Mouse (Mus musculus) erythroblast, adult 5-6 weeks (primary cell): ENCODE results near the gene Dtx3. TPM values are rescaled to one million over a fixed set of nuclear protein-coding genes. Genes with fewer than 3 reads are reported as not detected.
A peak's percentile ranks its signal among the peaks of the same experiment; 100 is the strongest.
"Not testable (repeated sequence)": the region's sequence is repeated elsewhere in the genome, so short reads cannot be mapped to it uniquely, and the experiment has no call there.

Source experiments
- ATAC-seq: replicated peaks from 2 replicates; pipeline ENCODE4 v1.8.0; 2016; ENCODE audit warnings: moderate number of reproducible peaks, mild to moderate bottlenecking, moderate TSS enrichment, inconsistent platforms; ENCODE audit not compliant: poor library complexity, low FRiP score, severe bottlenecking
- total RNA-seq, 2 experiments: library from RNA; stranded (forward) in 1 of 2; stranded (reverse) in 1 of 2; fragments of 150-400 nt in 1 of 2; fragments of 200-764, 138-1000 nt in 1 of 2; gene quantifications; 2 replicates each; pipeline versions ENCODE4 v1.2.3 to v1.2.4; 2015 to 2017; ENCODE audit warnings: low replicate concordance in 2 of 2

Dtx3 gene
- total RNA-seq, 2 experiments from 2014 or later, result 9.4 to 10.4 TPM

DNA sequence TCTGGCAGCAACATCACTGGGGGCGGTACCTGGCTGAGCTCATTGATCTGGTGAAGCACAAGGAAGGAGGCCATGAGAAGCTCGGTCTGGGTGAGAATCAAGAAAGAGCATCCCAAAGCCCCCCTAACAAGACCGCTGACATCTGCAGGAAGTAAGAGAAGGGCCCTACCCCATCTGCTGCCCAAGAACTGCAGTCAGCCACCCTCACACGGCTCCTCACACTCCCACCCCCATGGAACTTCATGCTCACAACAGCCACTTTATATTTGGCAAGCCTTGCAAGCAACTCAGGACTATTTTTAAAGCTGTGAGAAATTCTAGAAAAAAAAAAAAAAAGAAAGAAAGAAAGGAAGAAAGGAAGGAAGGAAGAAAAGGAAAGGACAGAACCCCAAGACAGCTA is 13.4 kb upstream of the Dtx3 start:
- ATAC-seq, result no peak

DNA sequence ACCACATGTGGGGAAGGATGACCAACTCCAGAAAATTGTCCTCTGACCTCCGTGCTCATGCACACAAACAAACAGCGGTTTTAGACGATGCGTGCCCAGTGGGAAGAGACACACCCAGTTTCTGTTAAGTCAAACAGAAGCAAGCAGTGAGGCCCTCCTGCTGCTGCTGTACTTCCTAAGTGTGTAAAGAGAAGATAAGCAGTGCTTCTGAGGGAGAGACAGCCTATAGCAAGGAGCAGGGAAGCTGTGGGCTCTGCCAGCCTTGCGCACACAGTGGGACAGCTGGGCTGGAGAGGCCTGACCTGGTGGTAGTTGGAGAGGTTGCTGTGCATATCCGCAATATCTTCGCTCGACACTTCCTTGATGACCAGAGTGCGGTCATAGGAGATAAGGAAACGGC is 9.8 kb upstream of the Dtx3 start:
- peak; percentile 89 for ATAC-seq

- ATAC-seq, result no peak
These were observed 9.1 kb upstream of the Dtx3 start for GRCm38 (mm10) chr10:127204589-127204988.

DNA sequence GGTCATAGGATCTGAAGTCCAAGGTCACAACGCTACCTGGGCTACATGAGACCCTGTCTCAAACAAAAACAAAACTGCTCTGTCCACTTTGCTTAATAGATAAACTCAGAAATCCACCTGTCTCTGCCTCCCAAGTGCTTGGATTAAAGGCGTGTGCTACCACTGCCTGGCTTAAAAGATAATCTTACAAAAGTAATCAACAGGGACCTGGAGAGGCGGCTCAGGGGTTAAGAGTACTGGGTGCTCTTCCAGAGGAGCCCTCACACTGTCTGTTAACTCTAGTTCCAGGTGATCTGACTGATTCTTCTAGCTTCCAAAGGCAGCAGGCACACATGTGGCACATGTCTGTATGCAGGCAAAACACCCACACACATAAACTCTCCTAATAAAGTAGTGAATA is 7.6 kb upstream of the Dtx3 start:
- peak; percentile 60 for ATAC-seq

DNA sequence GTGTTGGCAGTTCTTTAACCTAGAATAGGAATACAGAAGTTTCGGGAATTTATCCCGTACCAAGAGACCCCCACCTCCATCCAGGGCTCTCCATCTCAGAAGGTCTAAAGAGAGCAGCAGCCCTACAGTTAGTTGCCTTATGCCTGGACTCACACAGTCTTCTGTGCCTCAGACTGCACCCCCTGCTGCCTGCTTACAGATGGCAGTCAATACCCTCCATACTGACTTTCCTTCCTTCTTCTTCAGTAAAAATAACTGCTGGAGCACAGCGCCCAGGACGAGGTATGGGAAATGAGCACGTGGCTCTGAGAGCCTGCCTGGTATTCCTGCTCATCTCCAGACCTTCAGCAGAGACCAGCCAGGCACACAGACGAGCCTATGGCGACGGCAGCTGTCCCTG is 4.8 kb upstream of the Dtx3 start:
- ATAC-seq, result no peak

DNA sequence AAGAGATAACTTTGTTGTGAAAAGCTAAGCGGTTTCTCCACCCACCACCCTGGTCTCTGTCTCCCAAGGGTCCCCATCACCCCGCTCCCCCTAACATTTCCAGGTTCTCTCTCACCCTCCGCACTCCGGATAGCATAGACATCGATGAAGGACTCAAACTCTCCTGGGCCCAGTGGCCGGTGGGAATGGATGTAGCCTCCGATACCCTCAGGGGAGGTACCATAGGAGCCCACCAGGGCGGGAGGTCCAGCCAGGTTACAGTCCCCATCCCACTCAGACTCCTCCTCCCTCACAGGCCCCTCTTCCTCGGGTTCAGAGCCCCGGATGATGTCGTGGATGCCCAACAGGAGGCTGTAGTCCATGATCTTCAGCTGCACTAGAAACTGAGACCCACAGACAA is 3.9 kb upstream of the Dtx3 start:
- no peak for ATAC-seq

- no peak for ATAC-seq
These were observed 3.5 kb upstream of the Dtx3 start for GRCm38 (mm10) chr10:127199068-127199467.

- no peak for ATAC-seq
These were observed 3.0 kb upstream of the Dtx3 start for GRCm38 (mm10) chr10:127198492-127198891.

DNA sequence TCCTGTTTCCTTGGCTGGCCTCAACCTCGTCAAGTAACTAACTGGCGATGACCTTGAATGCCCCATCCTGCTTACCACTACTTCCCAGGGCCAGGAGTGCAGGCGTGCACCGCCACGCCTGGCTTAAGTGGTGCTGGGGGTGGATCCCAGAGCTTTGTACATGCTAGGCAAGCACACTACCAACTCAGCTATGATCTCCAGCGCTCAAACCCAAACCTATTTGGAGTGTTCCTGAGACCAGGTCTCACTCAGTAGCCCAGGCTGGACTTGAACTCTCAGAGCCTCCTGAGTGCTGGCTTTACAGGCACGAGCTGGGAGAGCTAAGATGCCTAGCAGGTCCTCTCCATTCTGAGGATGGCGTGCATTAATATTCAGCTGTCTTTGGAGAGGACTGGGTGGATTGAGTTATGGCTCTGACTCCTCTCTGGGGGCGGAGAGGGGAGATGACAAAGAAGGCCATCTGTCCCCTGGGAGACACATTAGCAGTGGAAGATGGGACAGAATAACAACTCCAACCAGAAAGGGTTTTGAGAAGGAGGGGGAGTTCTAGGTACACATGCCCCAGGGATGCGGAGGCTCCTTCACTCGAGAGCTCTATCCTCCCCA is 2.1 kb upstream of the Dtx3 start:
- ATAC-seq, result no peak

- no peak for ATAC-seq
These were observed 1.6 kb upstream of the Dtx3 start for GRCm38 (mm10) chr10:127197104-127197503.

DNA sequence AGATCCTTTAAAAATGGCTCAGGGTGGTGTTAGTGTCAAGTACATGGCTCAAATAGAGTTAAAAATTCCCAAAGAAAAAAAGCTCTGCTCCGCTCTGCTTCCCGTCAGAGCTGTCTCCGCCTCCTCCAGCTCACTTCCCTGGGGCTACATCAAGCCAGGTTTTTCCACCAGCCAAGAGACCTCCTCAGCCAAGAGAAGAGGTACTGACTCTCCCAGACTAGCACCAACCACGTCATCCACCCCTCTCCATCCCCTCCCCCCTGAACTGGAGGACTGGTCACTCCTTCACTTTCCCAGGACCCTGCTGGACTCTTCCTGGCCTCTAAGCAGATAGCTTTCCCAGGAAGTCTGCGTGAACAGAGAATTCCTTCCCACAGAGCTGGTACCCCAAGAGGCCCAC is 864 bp upstream of the Dtx3 start:
- ATAC-seq, result no peak

DNA sequence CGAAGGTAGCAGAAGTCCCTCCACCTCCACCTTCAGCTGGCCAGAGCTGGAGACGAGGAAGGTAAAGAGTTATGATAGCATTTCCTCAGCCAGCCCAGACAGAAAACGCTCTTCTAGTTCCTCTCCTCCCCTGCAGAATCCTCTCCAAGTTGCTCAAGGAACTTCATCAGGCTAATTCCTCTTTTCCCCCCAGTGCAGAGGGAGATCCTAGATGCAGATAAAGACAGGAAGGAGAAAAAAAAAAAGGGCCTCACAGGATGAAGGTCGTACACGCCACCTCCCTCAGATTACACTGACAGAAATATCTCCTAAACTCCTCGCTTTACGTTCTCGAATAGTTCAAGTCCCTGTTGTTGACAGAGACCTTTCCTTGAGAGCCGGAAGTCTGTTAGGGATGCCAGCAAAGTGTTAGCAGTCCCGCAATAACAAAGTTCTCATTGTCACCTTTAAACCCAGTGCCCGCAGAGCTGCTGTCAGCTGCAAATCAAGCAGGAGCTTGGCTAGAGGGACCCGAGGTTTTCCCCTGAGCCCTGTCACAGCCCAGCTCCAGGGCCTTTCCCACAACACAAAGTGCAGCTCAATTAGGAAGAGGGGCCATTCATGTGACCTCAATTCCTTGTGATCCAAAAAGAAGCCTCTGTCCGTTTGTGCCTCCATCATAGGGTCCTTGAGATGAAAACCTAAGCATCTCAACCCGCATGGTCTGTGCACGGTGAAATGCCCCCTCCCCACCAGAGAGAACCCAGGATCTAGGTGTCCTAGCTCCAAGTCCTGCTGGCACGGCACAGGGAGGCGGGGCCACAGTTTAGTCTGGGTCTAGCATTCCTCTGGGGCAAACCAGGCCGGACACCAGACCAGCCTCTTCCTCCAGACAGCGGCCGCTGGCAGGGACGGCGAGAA is 850 bp downstream of the Dtx3 start:
- ATAC-seq, result peak; percentile 76

GRCm38 (mm10) chr10:127193011-127193410 is 2.5 kb downstream of the Dtx3 start:
- no peak for ATAC-seq

- ATAC-seq, result not testable (repeated sequence)
These were observed 3.5 kb downstream of the Dtx3 start for GRCm38 (mm10) chr10:127192057-127192328.

DNA sequence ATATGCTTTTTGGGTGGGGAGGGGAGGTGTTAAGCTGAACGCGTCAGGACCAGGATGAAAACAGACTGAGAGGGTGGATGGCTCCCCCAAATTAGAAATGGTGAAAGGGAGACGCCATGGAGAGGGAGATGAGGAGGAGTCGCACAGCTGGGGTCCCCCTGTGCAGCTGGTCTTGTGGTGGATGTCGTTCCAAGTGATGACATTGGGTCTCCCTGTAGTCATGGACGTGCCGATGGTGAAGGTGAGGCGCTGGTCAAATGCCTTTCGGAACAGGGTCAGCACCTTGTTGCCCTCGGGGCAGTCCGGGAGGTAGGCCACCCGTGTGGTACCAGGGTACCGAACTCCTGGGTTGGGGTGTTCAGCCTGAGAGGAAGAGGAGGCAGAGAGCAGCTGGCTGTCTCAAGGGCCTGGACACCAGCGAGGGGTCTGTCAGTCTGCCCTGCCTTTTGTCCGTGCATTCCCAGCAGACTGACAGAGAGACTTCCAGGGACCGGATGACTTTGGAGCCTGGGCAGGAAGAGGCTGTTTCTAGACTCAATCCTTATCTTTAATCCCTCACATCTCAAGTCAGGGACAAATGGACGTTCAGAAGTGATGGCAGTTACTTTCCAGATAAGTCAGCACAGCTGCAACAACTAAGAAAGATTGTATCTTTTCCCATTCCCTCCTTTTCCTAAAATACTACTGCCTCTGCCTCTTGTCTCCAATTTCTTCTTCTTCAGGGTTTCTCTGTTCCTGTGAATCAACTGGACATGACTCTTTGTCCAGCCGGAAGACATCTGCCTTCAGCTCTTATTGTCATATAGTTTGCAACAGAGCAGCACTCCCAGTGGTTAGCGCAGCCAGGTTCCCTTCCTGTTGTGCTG is 4.1 kb downstream of the Dtx3 start:
- ATAC-seq, result no peak

- no peak for ATAC-seq
These were observed 4.9 kb downstream of the Dtx3 start for GRCm38 (mm10) chr10:127190398-127191190.

- ATAC-seq, result no peak
These were observed 5.7 kb downstream of the Dtx3 start, which contains the start of gene Arhgef25 for GRCm38 (mm10) chr10:127189651-127190381. Arhgef25 (minus strand) TSS chr10:127190083.

DNA sequence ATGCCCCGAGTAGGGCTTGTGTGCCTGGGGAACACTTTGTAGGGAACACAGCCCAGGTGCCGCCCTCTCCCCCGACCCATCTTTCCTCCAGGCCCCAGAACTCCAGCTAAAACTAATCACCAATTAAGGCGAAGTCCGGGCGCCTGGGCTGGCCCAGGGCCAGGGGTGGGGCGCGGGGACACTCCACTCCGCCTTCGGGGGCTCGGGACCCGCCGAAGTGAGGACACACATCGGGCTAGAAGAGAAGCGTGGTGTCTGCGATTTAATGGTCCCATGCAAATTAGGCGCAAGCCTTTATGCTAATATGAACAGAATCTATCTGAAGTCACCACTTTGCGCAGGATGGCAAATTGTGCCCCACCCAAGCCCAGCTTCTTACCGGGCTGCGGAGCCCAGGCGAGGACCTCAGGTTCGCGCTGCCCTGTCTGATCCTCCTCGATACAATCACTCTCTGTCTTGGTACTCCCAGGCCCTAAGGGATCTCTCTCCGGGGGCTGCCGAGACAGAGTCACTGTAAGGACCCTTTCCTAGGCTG is 6.3 kb downstream of the Dtx3 start:
- ATAC-seq, result peak; percentile 75
